Mouse (Mus musculus): ENCODE measurements at regions not wholly inside any gene's neighbourhood (a gene's known extent, or its start where the extent isn't known, plus 50 kb on each side); places are given as distances from the start of the nearest gene placed in this dataset.

DNA sequence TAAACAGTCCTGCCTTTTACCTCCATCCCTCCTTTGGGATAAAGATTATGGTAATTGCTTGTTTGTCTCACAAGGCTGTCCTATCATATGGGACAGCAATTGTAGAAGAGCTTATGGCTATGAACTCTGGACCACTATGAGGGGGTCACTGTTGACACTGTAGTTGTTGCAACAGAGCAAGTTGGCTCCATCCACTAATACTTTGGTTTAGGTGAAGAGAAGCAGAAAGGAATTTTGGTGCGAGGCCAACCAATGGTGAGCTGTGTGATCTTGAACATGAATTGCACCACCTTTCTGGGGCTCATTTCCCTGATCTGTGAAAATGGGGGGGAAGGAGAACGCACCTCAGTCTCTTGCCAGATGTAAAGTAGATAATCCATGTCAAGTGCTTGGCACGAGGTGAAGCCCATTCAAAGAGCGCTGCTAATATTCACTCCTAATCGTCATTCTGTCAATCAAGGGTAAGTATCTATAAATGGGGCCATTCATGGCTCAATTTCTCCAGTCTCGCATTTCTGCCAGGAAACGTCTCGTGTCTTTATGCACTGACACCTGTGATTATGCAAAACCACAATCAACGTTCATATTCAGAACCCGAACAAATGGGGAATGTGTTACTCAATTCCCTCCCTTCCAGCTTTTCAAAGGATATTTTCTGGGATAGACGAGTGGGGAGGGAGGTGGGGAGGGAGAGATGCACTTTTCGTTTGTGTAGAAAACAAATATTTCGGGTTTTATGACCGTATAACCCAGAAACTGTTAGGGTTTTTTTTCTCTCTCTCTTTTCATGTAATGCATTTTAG lies 133.3 kb upstream of the Jun start:
- no peak for DNase-seq (ENCODE audit: low read depth)

DNA sequence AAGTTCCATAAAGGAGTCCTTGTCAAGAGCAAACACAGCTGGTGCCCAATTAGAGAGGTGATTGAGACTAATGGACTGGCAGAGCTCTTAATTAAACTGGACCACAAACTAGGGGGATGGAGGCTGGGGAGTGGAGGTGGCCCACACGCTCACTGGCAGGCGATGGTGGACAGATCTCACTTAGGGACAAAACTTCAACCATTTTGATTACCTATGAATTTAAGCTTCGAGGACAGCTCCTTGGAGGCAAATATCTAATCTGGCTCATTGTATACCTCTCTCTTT lies 133.8 kb upstream of the Jun start:
- DNase-seq (ENCODE audit: low read depth) = no peak

DNA sequence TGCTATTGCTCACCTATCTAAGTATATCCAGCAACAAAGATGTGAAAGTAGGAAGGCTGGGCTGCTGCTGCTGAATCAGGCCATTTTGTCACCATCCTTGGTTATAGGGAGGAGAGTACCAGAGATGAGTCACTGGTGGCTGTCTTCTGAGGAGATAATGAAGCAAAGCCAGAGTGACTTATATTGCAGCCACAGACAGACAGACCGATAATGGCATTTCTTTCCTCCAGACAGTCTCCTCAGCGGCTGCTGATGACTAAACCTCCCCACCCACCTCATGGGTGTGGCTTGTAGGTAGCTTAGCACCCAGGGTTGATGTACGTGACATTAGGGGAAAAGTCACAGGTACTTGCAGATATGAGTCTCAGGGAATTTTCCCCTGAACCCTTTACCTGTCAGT lies 136.1 kb upstream of the Jun start:
- peak; percentile 59 for DNase-seq (ENCODE audit: low read depth)

GRCm38 (mm10) chr4:95191654-95192406 lies 139.8 kb upstream of the Jun start:
- DNase-seq (ENCODE audit: low read depth) = no peak

DNA sequence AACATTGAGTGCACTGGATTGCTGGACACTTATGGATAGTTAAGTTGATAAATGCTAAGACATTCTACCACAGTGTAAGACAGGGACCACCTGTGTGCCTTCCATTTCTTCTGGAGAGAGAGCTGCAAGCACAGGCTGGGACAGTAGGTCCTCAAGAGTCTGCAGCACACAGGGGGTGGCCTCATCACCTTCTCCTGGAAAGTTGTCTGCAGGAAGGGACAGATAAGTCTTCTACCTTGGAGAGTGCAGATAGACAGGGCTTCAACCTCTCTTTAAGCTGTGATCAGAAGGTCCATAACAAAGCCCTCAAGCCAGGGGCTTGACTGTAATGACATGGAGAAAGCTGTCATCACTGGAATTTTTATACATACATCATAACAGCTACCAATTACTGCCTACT lies 140.5 kb upstream of the Jun start:
- DNase-seq (ENCODE audit: low read depth) = no peak

DNA sequence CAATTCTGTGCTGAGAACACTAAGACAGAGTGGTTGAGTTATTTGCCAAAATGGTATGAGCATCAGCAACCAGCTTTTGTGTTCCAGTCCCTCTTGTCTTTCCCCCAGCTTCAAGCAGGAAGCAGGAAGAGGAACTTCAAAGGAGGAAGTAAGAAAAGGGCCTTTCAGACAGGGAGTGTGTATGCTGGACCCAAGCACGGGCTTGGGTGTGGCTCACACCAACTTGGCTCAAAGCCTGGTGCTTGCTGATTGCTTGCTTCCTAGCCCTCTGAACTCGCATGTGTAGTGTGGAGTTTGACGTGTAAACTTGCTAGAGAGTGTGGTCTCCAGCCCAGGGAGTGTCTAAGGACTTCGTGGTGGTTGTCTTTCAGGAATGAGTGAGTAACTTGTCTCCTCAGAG lies 141.0 kb upstream of the Jun start:
- peak; percentile 24 for DNase-seq (ENCODE audit: low read depth)

- DNase-seq (ENCODE audit: low read depth) = no peak
These were observed 141.5 kb upstream of the Jun start for GRCm38 (mm10) chr4:95193473-95193872.

- DNase-seq (ENCODE audit: low read depth) = peak; percentile 56
These were observed 142.8 kb upstream of the Jun start for GRCm38 (mm10) chr4:95194621-95195455.

DNA sequence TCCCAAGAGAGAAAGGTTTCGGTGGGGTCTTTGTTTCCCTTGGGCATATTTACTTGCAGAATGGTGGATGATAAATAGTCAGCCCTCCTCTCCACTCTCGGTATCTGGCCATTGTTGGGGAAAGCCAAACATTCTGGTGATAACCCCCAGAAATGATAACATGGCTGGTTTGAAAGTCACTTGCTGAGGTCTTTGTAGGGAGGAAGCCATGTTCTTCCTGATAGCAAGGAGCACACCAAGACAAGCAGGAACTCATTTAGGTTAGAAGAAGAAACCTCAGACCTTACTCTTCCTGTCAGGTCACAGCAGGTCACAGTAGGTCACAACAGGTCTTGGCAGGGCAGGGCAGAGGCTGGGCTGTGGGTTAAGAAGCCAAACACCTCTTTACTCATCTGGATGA lies 144.1 kb upstream of the Jun start:
- DNase-seq (ENCODE audit: low read depth) = peak; percentile 44

DNA sequence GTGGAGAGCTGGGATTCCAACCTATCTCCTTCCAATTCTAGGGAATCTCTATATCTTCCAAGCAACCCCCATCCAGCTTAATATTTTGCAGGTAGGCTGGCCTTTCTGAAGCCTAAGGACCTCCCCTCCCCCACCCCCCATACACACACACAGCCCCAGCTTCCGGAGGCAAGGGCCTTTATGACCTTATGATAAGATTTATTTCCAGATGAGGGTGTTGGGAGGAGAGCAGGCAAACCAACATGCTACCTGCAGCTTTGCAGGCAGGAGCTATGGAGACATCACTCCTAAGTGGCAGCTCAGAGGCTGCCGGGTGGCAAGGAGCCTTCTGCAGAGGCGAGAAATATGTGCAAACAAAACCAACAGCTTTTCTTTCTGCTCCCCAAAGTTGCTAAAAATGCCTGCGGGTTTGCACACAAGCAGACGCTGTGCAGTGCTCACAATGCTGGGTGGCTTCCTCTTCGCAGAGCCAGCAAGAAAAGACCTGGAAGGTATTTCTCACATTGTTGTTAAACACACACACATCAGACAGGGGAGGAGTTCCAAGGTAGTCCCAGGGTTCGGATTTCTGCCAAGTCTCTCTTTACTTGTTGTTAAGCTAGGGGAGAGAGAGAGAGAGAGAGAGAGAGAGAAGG lies 145.2 kb upstream of the Jun start:
- peak; percentile 26 for DNase-seq (ENCODE audit: low read depth)

DNA sequence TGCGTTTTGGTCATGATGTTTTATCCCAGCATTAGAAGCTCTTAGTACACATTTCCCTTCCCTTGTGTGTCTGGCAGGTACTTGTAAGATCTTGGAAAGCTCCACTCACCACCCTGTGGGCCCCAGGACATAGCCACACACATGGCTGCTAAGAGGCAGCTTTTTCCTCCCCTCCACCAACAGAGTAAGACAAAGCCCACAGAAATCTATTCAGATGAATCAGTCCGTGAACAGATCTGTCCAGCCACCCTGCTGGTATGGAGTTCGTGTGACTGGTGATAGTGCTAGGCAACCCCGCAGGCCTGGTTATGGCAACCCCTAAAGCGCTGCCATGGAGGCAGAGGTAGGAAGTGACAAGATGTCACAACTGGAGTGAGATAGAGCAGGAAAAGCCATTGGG lies 147.4 kb upstream of the Jun start:
- DNase-seq (ENCODE audit: low read depth) = no peak

- DNase-seq (ENCODE audit: low read depth) = no peak
These were observed 148.1 kb upstream of the Jun start for GRCm38 (mm10) chr4:95200130-95200529.

DNA sequence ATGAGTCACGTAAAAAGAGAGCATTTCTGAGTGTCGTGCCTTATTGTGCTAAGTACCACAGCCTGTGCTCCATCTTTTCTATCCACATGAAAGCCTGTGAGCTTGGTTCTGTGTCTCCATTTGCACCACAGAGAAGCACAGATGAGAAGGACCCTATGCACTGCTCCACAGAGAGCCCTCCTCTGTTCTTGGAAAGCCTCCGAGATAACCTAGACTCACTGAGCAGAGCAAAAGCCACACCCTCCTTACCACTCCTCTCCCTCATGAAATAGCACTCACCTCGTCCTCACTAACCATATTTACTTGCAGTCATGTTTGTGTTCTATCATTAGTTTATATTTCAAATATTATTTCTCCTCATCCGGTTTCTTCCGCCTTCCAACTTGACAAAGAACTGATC lies 150.5 kb upstream of the Jun start:
- no peak for DNase-seq (ENCODE audit: low read depth)

- no peak for DNase-seq (ENCODE audit: low read depth)
These were observed 151.6 kb upstream of the Jun start for GRCm38 (mm10) chr4:95203577-95203976.

- no peak for DNase-seq (ENCODE audit: low read depth)
These were observed 153.3 kb upstream of the Jun start for GRCm38 (mm10) chr4:95205372-95205771.

- DNase-seq (ENCODE audit: low read depth) = no peak
These were observed 155.8 kb upstream of the Jun start for GRCm38 (mm10) chr4:95207783-95208182.

- no peak for DNase-seq (ENCODE audit: low read depth)
These were observed 156.8 kb upstream of the Jun start for GRCm38 (mm10) chr4:95208827-95209226.

GRCm38 (mm10) chr4:95209322-95210119 lies 157.5 kb upstream of the Jun start:
- DNase-seq (ENCODE audit: low read depth) = no peak

DNA sequence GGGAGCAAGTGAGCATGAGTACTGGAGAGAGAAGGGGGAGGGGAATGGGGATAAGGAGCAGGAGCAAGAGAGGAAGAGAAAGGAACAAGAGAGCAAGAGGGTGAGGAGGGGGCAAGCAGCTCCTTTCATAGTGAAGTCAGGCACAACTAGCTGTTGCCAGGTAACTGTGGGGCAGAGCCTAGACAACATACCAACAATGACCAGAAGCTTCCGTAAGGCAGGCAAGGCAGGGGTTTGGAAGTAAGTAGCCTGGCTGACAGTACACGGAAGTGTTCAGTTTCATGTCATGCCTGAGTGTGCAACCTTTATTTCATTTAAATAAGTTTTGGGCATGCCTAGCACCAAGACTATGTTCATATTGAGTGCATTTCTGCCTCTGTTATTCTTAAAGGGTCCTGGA lies 160.5 kb upstream of the Jun start:
- DNase-seq (ENCODE audit: low read depth) = no peak

DNA sequence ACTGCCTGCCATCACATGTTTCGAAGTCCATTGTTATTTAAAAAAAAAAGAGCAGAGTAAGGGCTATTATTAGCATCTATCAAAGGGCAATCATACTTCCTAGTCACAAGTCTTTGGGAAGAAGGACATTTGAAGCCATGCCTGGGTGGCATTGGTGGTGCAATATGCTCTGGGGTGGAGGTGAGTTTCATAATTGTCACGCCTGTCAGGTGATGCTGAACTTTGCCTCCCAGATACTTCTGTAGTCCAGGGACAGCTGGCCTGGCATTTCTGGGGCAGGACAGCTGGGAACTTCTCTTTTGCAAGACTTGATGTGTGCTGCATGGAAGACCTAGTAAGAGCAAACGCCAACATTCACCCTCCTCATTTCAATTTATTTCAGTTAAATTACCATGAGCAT lies 161.0 kb upstream of the Jun start:
- DNase-seq (ENCODE audit: low read depth) = no peak

DNA sequence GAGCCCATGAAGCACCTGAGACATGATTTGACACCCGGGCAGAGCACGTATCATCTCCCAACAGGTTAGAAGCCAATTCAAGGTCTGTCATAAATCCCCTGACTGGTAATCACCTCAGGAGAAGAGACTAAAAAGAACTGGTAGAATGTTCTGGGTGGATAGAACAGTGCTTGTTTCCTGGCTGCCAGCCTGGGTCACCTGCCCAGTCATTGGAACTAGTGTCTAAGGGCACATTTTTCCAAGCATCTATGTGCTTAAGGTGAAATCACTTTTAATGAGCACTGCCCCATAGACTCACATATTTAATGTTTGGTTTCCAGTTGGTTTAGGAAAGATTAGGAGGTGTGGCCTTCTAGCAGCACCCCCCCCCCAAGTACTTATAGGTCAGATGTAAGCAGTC lies 162.0 kb upstream of the Jun start:
- no peak for DNase-seq (ENCODE audit: low read depth)

DNA sequence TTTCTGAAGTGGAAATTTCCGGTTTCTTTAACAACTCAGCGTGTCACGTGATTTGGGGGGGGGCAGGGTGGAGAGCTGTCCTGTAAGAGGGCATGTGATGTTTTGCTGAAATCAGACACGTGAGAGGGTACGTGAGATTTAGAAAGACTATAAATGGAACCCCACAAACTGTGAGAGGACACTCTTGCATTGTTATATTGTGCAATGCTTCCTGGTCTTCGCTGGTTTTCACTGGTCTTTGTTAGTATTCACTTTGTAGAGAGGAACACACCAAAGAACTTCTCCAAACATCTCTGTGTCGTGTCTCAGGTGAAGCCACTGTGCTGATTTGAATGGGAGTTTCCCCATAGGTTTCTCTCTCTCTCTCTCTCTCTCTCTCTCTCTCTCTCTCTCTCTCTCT lies 163.2 kb upstream of the Jun start:
- DNase-seq (ENCODE audit: low read depth) = peak; percentile 79

Measured in induced T-regulatory cell, adult 2 months (primary cell).